Mouse (Mus musculus): ENCODE results near the gene Mcpt4. TPM values are rescaled to one million over a fixed set of nuclear protein-coding genes. Genes with fewer than 3 reads are reported as not detected.
"Not testable (repeated sequence)": the region's sequence is repeated elsewhere in the genome, so short reads cannot be mapped to it uniquely, and the experiment has no call there.

The Mcpt4 gene
- polyA plus RNA-seq, 1 experiment from 2014 or later, result 1.4 TPM

DNA sequence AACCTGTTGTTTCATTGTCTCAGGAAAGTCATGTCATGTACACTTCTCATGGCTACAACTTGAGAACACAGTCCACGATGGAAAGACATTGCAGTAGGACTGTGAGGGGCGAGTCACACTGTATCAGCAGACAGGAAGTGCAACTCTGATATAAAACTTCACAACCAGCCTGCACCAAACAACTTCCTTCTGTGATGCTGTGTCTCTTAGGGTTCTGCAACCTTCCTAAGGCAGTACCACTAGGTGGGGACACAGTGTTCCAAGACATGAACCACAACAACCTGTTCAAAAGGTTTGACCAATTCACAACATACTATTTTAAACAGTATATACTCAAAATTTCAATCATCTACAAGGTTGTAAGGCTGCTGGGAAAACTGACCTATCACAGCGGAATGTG lies 6.7 kb downstream of the Mcpt4 start:
- H3K4me3 ChIP-seq (replicated peaks), result no peak overlapping the region
- 78% methylated on average over 3 of the region's 3 CpGs for WGBS
- H3K9ac ChIP-seq, result no peak overlapping the region
- no peak overlapping the region for H3K4me2 ChIP-seq
- H3K4me1 ChIP-seq, result no peaks in the 10 kb centered on the region
- no peaks in the 10 kb centered on the region for H3K27me3 ChIP-seq (replicated peaks)
- H3K27ac ChIP-seq, result no peak overlapping the region
- H3K36me3 ChIP-seq, result no peaks in the 10 kb centered on the region
- H3K9me3 ChIP-seq, result no peaks in the 10 kb centered on the region
- ATAC-seq (ENCODE audit: insufficient read depth, low FRiP score, low read depth), result no peak

DNA sequence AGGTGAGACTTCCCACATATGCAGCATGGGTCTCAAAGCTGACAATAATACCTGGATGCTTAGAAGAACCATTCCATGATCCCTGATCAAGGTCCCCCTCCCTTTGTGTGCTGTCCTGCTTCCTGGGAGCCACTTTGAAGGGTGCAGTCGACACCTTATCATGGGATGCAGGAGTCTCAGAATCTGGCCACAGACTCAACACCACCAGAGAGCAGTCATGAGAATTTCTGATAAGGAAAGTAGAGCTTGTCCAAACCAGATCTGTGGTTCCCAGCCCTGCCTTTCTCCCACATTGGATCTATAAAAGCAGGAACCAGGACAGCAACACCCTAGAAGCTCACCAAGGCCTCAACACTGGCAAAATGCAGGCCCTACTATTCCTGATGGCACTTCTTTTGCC lies 20.3 kb downstream of the Mcpt4 start, which contains the start of gene Mcpt2:
Gene Mcpt2 (plus strand): TSS at position 250 of the 400 bp plus-strand sequence.
- not testable (repeated sequence) for H3K9ac ChIP-seq; H3K27me3 ChIP-seq (replicated peaks); H3K9me3 ChIP-seq; H3K4me2 ChIP-seq; H3K4me3 ChIP-seq (replicated peaks); H3K36me3 ChIP-seq; ATAC-seq (ENCODE audit: insufficient read depth, low FRiP score, low read depth); H3K4me1 ChIP-seq; H3K27ac ChIP-seq
- WGBS, result 66% methylated on average over 1 of the region's 1 CpGs

DNA sequence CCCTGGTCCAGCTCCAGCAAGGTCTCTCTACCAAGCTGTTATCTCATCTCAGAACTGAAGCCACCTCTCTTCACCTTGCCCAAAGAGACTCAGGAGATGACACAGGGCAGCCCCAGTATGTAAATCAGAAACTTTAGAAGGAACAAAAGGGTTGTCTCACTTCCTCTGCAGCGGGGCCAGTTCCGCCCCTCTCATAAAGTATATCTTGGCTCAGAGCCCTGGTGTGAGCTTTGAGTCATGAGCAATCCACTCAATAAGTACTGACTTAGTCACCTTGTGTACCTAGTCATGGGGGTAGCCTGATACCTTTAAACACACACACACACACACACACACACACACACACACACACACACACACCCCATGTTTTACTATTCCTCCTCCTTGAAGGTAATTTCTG lies 27.7 kb downstream of the Mcpt4 start:
- no peak overlapping the region for H3K9ac ChIP-seq
- H3K27me3 ChIP-seq (replicated peaks), result no peaks in the 10 kb centered on the region
- H3K4me3 ChIP-seq (replicated peaks), result no peak overlapping the region
- H3K4me1 ChIP-seq, result no peaks in the 10 kb centered on the region
- H3K36me3 ChIP-seq, result no peaks in the 10 kb centered on the region
- no peak overlapping the region for H3K27ac ChIP-seq
- H3K9me3 ChIP-seq, result no peaks in the 10 kb centered on the region
- WGBS, result 37% methylated on average over 2 of the region's 2 CpGs
- H3K4me2 ChIP-seq, result no peak overlapping the region
- peak; percentile 58; the same call in 1 of the 2 replicates for ATAC-seq (ENCODE audit: insufficient read depth, low FRiP score, low read depth)

DNA sequence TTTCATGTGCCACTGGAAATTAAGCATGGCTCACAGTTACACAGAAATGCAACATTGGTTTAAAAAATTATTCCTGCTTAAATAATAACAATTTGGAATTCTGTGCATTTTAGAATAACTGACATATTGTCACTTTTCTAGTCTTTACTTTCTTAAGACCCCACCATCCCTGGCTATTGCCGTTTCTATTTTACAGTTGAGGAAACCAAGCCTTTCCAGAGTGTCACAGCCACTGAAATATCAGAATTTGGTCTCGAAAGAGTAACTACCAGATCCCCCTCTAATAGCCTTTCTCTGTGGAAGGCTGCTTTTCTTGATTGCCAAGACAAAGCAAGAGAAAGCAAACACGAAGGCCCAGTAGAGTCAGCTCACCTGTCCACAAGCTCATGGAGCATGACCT lies 31.7 kb downstream of the Mcpt4 start, which contains the start of gene Mcpt9:
Gene Mcpt9 (minus strand): TSS at position 101 of the 400 bp plus-strand sequence.
- H3K4me1 ChIP-seq; H3K27me3 ChIP-seq (replicated peaks); H3K4me3 ChIP-seq (replicated peaks); H3K9me3 ChIP-seq; H3K36me3 ChIP-seq; H3K27ac ChIP-seq; H3K4me2 ChIP-seq; ATAC-seq (ENCODE audit: insufficient read depth, low FRiP score, low read depth); H3K9ac ChIP-seq: not testable (repeated sequence)
- 74% methylated on average over 3 of the region's 3 CpGs for WGBS

DNA sequence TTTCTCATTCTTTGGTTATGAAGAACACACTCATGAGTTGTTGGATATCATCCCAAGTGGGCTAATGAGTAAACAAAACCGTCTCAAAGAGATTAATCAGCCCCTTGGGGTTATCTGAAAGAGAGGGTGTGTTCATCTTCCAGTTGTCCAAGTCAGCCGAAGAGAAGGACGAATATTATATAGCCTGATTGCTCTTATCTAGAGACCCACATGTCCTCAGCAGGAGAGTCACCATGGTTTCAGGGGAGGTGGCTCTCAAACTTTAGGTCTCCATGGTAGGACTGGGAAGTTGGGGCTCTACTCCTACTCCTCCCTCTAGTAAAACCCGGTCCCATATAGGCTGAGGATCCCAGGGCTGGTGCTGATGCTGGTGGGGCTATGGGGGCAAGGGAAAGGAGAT lies 40.8 kb downstream of the Mcpt4 start:
- H3K4me3 ChIP-seq (replicated peaks); H3K27ac ChIP-seq; H3K4me2 ChIP-seq; H3K4me1 ChIP-seq; H3K27me3 ChIP-seq (replicated peaks); H3K9ac ChIP-seq; H3K36me3 ChIP-seq; H3K9me3 ChIP-seq: not testable (repeated sequence)
- WGBS, result 71% methylated on average over 4 of the region's 4 CpGs
- peak; percentile 82; the same call in 1 of the 2 replicates for ATAC-seq (ENCODE audit: insufficient read depth, low FRiP score, low read depth)

DNA sequence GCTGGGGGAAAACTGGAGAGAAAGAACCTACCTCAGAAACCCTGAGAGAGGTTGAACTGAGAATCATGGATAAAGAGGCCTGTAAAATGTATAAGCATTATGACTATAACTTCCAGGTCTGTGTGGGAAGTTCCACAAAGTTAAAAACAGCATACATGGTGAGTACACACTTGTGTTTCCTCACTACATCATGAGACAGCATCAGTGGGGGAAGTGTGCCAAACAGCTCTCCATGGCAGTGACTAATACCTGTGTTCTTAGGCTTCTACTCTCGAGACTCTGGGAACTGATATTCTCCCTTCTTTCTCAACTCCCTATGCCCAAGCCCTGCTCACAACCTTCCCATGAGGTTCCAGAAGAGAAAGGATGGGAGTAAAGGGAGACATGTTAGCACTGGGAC lies 42.7 kb downstream of the Mcpt4 start:
- no peak overlapping the region for H3K27ac ChIP-seq
- ATAC-seq (ENCODE audit: insufficient read depth, low FRiP score, low read depth), result no peak
- no peak overlapping the region for H3K4me3 ChIP-seq (replicated peaks)
- H3K9me3 ChIP-seq, result no peaks in the 10 kb centered on the region
- 61% methylated on average over 1 of the region's 1 CpGs for WGBS
- no peaks in the 10 kb centered on the region for H3K4me1 ChIP-seq
- H3K36me3 ChIP-seq, result no peaks in the 10 kb centered on the region
- H3K9ac ChIP-seq, result no peak overlapping the region
- no peaks in the 10 kb centered on the region for H3K27me3 ChIP-seq (replicated peaks)
- H3K4me2 ChIP-seq, result no peak overlapping the region

DNA sequence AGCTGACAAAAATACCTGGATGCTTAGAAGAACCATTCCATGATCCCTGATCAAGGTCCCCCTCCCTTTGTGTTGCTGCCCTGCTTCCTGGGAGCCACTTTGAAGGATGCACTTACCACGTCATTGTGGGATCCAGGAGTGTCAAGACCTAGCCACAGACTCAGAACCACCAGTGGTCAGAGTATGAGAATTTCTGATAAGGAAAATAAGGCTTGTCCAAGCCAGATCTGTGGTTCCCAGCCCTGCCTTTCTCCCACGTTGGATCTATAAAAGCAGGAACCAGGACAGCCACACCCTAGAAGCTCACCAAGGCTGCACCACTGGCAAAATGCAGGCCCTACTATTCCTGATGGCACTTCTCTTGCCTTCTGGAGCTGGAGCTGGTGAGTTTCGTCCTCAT lies 44.4 kb downstream of the Mcpt4 start, which contains the start of gene Mcpt1:
Gene Mcpt1 (plus strand): TSS at position 301 of the 400 bp plus-strand sequence.
- H3K36me3 ChIP-seq; H3K4me1 ChIP-seq; ATAC-seq (ENCODE audit: insufficient read depth, low FRiP score, low read depth); H3K4me3 ChIP-seq (replicated peaks); H3K27me3 ChIP-seq (replicated peaks); H3K4me2 ChIP-seq; H3K9ac ChIP-seq; H3K9me3 ChIP-seq; H3K27ac ChIP-seq: not testable (repeated sequence)
- WGBS, result 65% methylated on average over 3 of the region's 3 CpGs

DNA sequence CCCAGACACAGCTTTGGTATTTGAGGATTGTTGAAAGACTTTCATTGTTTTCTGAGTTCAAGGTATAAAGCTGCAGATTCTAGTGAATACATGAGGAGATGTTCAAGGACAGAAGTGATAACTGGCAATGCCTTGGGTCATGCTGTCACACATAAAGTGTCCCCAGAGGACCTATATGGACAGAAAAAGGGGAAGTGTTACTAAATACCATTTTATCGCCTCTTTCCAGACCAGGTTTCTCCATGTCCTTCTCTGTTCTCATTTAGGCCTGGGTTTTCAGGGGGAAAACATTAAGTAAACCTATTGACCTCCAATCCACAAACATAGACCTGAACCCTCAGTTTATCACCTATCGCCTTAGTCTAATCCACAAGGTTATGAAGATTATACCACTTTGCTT lies 48.2 kb downstream of the Mcpt4 start:
- WGBS, result 85% methylated on average over 2 of the region's 2 CpGs
- no peak for ATAC-seq (ENCODE audit: insufficient read depth, low FRiP score, low read depth)
- H3K9me3 ChIP-seq, result no peaks in the 10 kb centered on the region

DNA sequence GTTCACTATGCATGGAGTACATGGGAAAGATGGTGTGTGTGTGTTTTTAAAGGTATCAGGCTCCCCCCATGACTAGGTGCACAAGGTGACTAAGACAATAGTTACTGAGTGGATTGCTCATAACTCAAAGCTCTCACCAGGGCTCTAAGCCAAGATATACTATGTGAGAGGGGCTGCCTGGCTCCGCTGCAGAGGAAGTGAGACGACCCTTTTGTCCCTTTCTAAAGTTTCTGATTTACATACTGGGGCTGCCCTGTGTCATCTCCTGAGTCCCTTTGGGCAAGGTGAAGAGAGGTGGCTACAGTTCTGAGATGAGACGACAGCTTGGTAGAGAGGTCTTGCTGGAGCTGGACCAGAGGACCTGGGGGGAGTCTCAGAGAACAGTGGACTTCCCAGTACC lies 49.0 kb downstream of the Mcpt4 start:
- H3K36me3 ChIP-seq, result no peaks in the 10 kb centered on the region
- no peak for ATAC-seq (ENCODE audit: insufficient read depth, low FRiP score, low read depth)
- H3K27me3 ChIP-seq (replicated peaks), result no peaks in the 10 kb centered on the region
- no peak overlapping the region for H3K4me3 ChIP-seq (replicated peaks)
- no peak overlapping the region for H3K27ac ChIP-seq
- 71% methylated on average over 3 of the region's 3 CpGs for WGBS
- H3K4me1 ChIP-seq, result no peaks in the 10 kb centered on the region
- H3K4me2 ChIP-seq, result no peak overlapping the region
- no peaks in the 10 kb centered on the region for H3K9me3 ChIP-seq
- no peak overlapping the region for H3K9ac ChIP-seq

More for the DNA sequence above, 48.2 kb downstream of the Mcpt4 start:
- Histone ChIP-seq H3K9ac (no peak overlapping the region), H3K4me2 (no peak overlapping the region), H3K4me1 (no peaks in the 10 kb centered on the region), H3K27me3 (replicated peaks) (no peaks in the 10 kb centered on the region), H3K4me3 (replicated peaks) (no peak overlapping the region), H3K27ac (no peak overlapping the region), H3K36me3 (no peaks in the 10 kb centered on the region)

Small RNA genes lying within 50 kb of the gene (microRNA-seq; reads per million reads assigned to microRNA genes)
- not detected for gene Mir6949

Other genes with a start within 250 kb of the Mcpt4 start
- 35.5 and 40.9 TPM in 2 replicates for gene Nfatc4, start 239.2 kb downstream of the Mcpt4 start, polyA plus RNA-seq (2015; fragmentation: Nextera tagmentation; extraction: Ambion mirVana)
- gene Nynrin, start 208.3 kb downstream of the Mcpt4 start, polyA plus RNA-seq (2015; fragmentation: Nextera tagmentation; extraction: Ambion mirVana), result 15.4 and 18.5 TPM in 2 replicates
- gene Cbln3, start 177.9 kb downstream of the Mcpt4 start, polyA plus RNA-seq (2015; fragmentation: Nextera tagmentation; extraction: Ambion mirVana), result 0.42 and 0.46 TPM in 2 replicates
- 16.5 and 18.1 TPM in 2 replicates for gene Khnyn, start 177.4 kb downstream of the Mcpt4 start, polyA plus RNA-seq (2015; fragmentation: Nextera tagmentation; extraction: Ambion mirVana)
- 56.0 and 65.7 TPM in 2 replicates for gene Sdr39u1, start 162.0 kb downstream of the Mcpt4 start, polyA plus RNA-seq (2015; fragmentation: Nextera tagmentation; extraction: Ambion mirVana)
- 23.0 and 27.4 TPM in 2 replicates for gene Cma1, start 117.6 kb downstream of the Mcpt4 start, polyA plus RNA-seq (2015; fragmentation: Nextera tagmentation; extraction: Ambion mirVana)
- gene Cma2, start 111.3 kb downstream of the Mcpt4 start, polyA plus RNA-seq (2015; fragmentation: Nextera tagmentation; extraction: Ambion mirVana), result not detected in 2 replicates
- gene Mcpt1, start 44.3 kb downstream of the Mcpt4 start, polyA plus RNA-seq (2015; fragmentation: Nextera tagmentation; extraction: Ambion mirVana), result 0.48 and 0.57 TPM in 2 replicates
- gene Mcpt9, start 31.8 kb downstream of the Mcpt4 start, polyA plus RNA-seq (2015; fragmentation: Nextera tagmentation; extraction: Ambion mirVana), result not detected in 2 replicates
- 0.37 and 0.49 TPM in 2 replicates for gene Mcpt2, start 20.3 kb downstream of the Mcpt4 start, polyA plus RNA-seq (2015; fragmentation: Nextera tagmentation; extraction: Ambion mirVana)
- 4.2 and 4.4 TPM in 2 replicates for gene Mcpt8, start 23.0 kb upstream of the Mcpt4 start, polyA plus RNA-seq (2015; fragmentation: Nextera tagmentation; extraction: Ambion mirVana)
- gene Ctsg, start 40.3 kb upstream of the Mcpt4 start, polyA plus RNA-seq (2015; fragmentation: Nextera tagmentation; extraction: Ambion mirVana), result 1.0 and 3.2 TPM in 2 replicates
- not detected in 2 replicates for gene Gzme, start 58.3 kb upstream of the Mcpt4 start, polyA plus RNA-seq (2015; fragmentation: Nextera tagmentation; extraction: Ambion mirVana)
- not detected in 2 replicates for gene Gzmd, start 70.3 kb upstream of the Mcpt4 start, polyA plus RNA-seq (2015; fragmentation: Nextera tagmentation; extraction: Ambion mirVana)
- gene Gzmg, start 97.3 kb upstream of the Mcpt4 start, polyA plus RNA-seq (2015; fragmentation: Nextera tagmentation; extraction: Ambion mirVana), result not detected in 2 replicates
- gene Gzmn, start 112.3 kb upstream of the Mcpt4 start, polyA plus RNA-seq (2015; fragmentation: Nextera tagmentation; extraction: Ambion mirVana), result not detected in 2 replicates
- not detected in 2 replicates for gene Gzmf, start 149.1 kb upstream of the Mcpt4 start, polyA plus RNA-seq (2015; fragmentation: Nextera tagmentation; extraction: Ambion mirVana)
- not detected in 2 replicates for gene Gzmc, start 172.3 kb upstream of the Mcpt4 start, polyA plus RNA-seq (2015; fragmentation: Nextera tagmentation; extraction: Ambion mirVana)
- 1.0 and 1.7 TPM in 2 replicates for gene Gzmb, start 199.9 kb upstream of the Mcpt4 start, polyA plus RNA-seq (2015; fragmentation: Nextera tagmentation; extraction: Ambion mirVana)